Mouse (Mus musculus): Measurements from ENCODE around the gene Thnsl2. TPM values are rescaled to one million over a fixed set of nuclear protein-coding genes. Genes with fewer than 3 reads are reported as not detected.

The Thnsl2 gene
- polyA plus RNA-seq, 1 experiment: 0.06 TPM

- no peaks in the 10 kb centered on the region for H3K79me2 ChIP-seq (ENCODE audit: control insufficient read depth, insufficient read depth)
- H3K4me2 ChIP-seq (ENCODE audit: low read depth): no peak overlapping the region
- no peak overlapping the region for H3K4me3 ChIP-seq
- TF ChIP-seq TCF12 (IDR thresholded peaks at IDR 0.05; ENCODE audit: insufficient read depth, poor library complexity, severe bottlenecking): no peak
- no peak for TF ChIP-seq USF1 (IDR thresholded peaks at IDR 0.05; ENCODE audit: low read depth)
- TF ChIP-seq CEBPB (IDR thresholded peaks at IDR 0.05; ENCODE audit: insufficient read depth, poor library complexity, severe bottlenecking): no peak
- H3K27me3 ChIP-seq (ENCODE audit: control insufficient read depth, insufficient read depth, insufficient read length): peaks cover 9% of the 10 kb centered on the region
- H3K36me3 ChIP-seq (ENCODE audit: control insufficient read depth, insufficient read depth): no peaks in the 10 kb centered on the region
- no peak overlapping the region for H3ac ChIP-seq (ENCODE audit: control insufficient read depth, insufficient read length)
Measured at GRCm38 (mm10) chr6:71106170-71106945, 37.9 kb downstream of the Thnsl2 start.

- no peak for TF ChIP-seq POLR2A (IDR thresholded peaks at IDR 0.05; ENCODE audit: insufficient read length, low read depth)
- H3K4me2 ChIP-seq (ENCODE audit: low read depth): no peak overlapping the region
Measured at GRCm38 (mm10) chr6:71096126-71096525, 48.1 kb downstream of the Thnsl2 start.

GRCm38 (mm10) chr6:71094693-71095092, 49.5 kb downstream of the Thnsl2 start:
- H3K4me2 ChIP-seq (ENCODE audit: low read depth): no peak overlapping the region
- no peak overlapping the region for H3K4me3 ChIP-seq
- no peak overlapping the region for H3ac ChIP-seq (ENCODE audit: control insufficient read depth, insufficient read length)
- no peaks in the 10 kb centered on the region for H3K36me3 ChIP-seq (ENCODE audit: control insufficient read depth, insufficient read depth)
- H3K79me2 ChIP-seq (ENCODE audit: control insufficient read depth, insufficient read depth): no peaks in the 10 kb centered on the region
- no peaks in the 10 kb centered on the region for H3K27me3 ChIP-seq (ENCODE audit: control insufficient read depth, insufficient read depth, insufficient read length)
- no peak for TF ChIP-seq MYOD1 (IDR thresholded peaks at IDR 0.05; ENCODE audit: control insufficient read depth in 1 of 3, insufficient read length in 2 of 3, low read depth in 2 of 3)
- no peak for TF ChIP-seq E2F4 (IDR thresholded peaks at IDR 0.05; ENCODE audit: insufficient read depth)
- no peak for TF ChIP-seq TCF12 (IDR thresholded peaks at IDR 0.05; ENCODE audit: insufficient read depth, poor library complexity, severe bottlenecking)
- TF ChIP-seq REST (IDR thresholded peaks at IDR 0.05; ENCODE audit: insufficient read depth, insufficient read length): no peak

More at GRCm38 (mm10) chr6:71096126-71096525, 48.1 kb downstream of the Thnsl2 start:
- Histone ChIP-seq H3K36me3 (ENCODE audit: control insufficient read depth, insufficient read depth) (no peaks in the 10 kb centered on the region), H3K27me3 (ENCODE audit: control insufficient read depth, insufficient read depth, insufficient read length) (no peaks in the 10 kb centered on the region), H3K4me3 (no peak overlapping the region), H3K79me2 (ENCODE audit: control insufficient read depth, insufficient read depth) (no peaks in the 10 kb centered on the region), H3ac (ENCODE audit: control insufficient read depth, insufficient read length) (no peak overlapping the region)

GRCm38 (mm10) chr6:71093686-71094085, 50.6 kb downstream of the Thnsl2 start:
- Histone ChIP-seq H3K4me3 (no peak overlapping the region), H3K4me2 (ENCODE audit: low read depth) (no peak overlapping the region), H3K36me3 (ENCODE audit: control insufficient read depth, insufficient read depth) (no peaks in the 10 kb centered on the region), H3ac (ENCODE audit: control insufficient read depth, insufficient read length) (no peak overlapping the region), H3K27me3 (ENCODE audit: control insufficient read depth, insufficient read depth, insufficient read length) (no peaks in the 10 kb centered on the region), H3K79me2 (ENCODE audit: control insufficient read depth, insufficient read depth) (no peaks in the 10 kb centered on the region)
- TF ChIP-seq SRF (IDR thresholded peaks at IDR 0.05; ENCODE audit: control insufficient read depth, insufficient read length, low read depth) (no peak), POLR2AphosphoS2 (IDR thresholded peaks at IDR 0.05; ENCODE audit: insufficient read length, low read depth) (no peak), POLR2A (IDR thresholded peaks at IDR 0.05; ENCODE audit: insufficient read length, low read depth) (no peak), E2F4 (IDR thresholded peaks at IDR 0.05; ENCODE audit: insufficient read depth) (no peak), REST (IDR thresholded peaks at IDR 0.05; ENCODE audit: insufficient read depth, insufficient read length) (no peak), MYOD1 (IDR thresholded peaks at IDR 0.05; ENCODE audit: control insufficient read depth in 1 of 3, insufficient read length in 2 of 3, low read depth in 2 of 3) (no peak), USF1 (IDR thresholded peaks at IDR 0.05; ENCODE audit: low read depth) (no peak), MYOG (IDR thresholded peaks at IDR 0.05; ENCODE audit: control insufficient read depth in 1 of 3, insufficient read depth in 1 of 3, insufficient read length in 2 of 3, low read depth in 2 of 3) (no peak), CEBPB (IDR thresholded peaks at IDR 0.05; ENCODE audit: insufficient read depth, poor library complexity, severe bottlenecking) (no peak)

GRCm38 (mm10) chr6:71090475-71090874, 53.8 kb downstream of the Thnsl2 start:
- H3K4me2 ChIP-seq (ENCODE audit: low read depth): no peak overlapping the region
- no peaks in the 10 kb centered on the region for H3K79me2 ChIP-seq (ENCODE audit: control insufficient read depth, insufficient read depth)
- no peaks in the 10 kb centered on the region for H3K36me3 ChIP-seq (ENCODE audit: control insufficient read depth, insufficient read depth)
- no peak overlapping the region for H3ac ChIP-seq (ENCODE audit: control insufficient read depth, insufficient read length)
- H3K27me3 ChIP-seq (ENCODE audit: control insufficient read depth, insufficient read depth, insufficient read length): no peaks in the 10 kb centered on the region
- TF ChIP-seq REST (IDR thresholded peaks at IDR 0.05; ENCODE audit: insufficient read depth, insufficient read length) (no peak), POLR2AphosphoS2 (IDR thresholded peaks at IDR 0.05; ENCODE audit: insufficient read length, low read depth) (no peak), MYOG (IDR thresholded peaks at IDR 0.05; ENCODE audit: control insufficient read depth in 1 of 3, insufficient read depth in 1 of 3, insufficient read length in 2 of 3, low read depth in 2 of 3) (no peak), TCF12 (IDR thresholded peaks at IDR 0.05; ENCODE audit: insufficient read depth, poor library complexity, severe bottlenecking) (no peak), USF1 (IDR thresholded peaks at IDR 0.05; ENCODE audit: low read depth) (no peak), E2F4 (IDR thresholded peaks at IDR 0.05; ENCODE audit: insufficient read depth) (no peak), POLR2A (IDR thresholded peaks at IDR 0.05; ENCODE audit: insufficient read length, low read depth) (no peak), MAX (IDR thresholded peaks at IDR 0.05; ENCODE audit: low read depth) (no peak), CEBPB (IDR thresholded peaks at IDR 0.05; ENCODE audit: insufficient read depth, poor library complexity, severe bottlenecking) (no peak), TCF3 (IDR thresholded peaks at IDR 0.05; ENCODE audit: insufficient read length, low read depth) (no peak)
- H3K4me3 ChIP-seq: no peak overlapping the region

Measured in myocyte (in vitro differentiated cells).